Mouse (Mus musculus): ENCODE measurements around the gene Shank1. TPM values are rescaled to one million over a fixed set of nuclear protein-coding genes. Genes with fewer than 3 reads are reported as not detected.

Shank1 gene
- total and polyA plus RNA-seq, 3 experiments = 0.12 to 3.9 TPM; not detected in 1

DNA sequence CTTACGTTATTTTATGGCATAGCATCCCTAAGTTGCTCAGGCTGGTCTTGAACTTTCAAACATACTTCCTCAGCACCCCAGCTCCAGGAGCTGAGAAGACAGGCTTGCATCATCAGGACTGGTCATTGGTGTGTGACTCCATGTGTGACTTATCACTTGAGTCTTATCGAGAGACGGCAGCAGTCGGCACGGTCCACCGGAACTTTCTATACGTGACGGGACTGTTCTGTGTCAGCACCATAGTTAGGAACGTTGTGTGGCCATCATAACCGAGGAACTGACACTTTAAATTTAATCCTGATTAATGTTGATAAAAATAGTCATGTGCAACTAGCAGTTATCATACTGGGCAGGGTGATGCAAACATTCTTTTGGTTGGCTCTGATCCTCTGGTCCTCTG lies 31.1 kb downstream of the Shank1 start:
- H3K27me3 ChIP-seq (ENCODE audit: control insufficient read depth in 1 of 2, insufficient read depth in 2 of 2, low read length in 2 of 2) = no peaks in the 10 kb centered on the region
- peak overlapping the region in 1 of 2 experiments; percentile 42; a peak in 2 of 4 replicates for H3K4me3 ChIP-seq (ENCODE audit: control insufficient read depth in 1 of 2, insufficient read depth in 1 of 2, low read depth in 2 of 2, low read length in 2 of 2)
- peak overlapping the region; percentile 88 for H3K27ac ChIP-seq (ENCODE audit: control insufficient read depth, low read depth, low read length)
- TF ChIP-seq TAL1 (IDR thresholded peaks at IDR 0.05; ENCODE audit: low read length) = peak; percentile 72
- TF ChIP-seq MYC (IDR thresholded peaks at IDR 0.05; ENCODE audit: low read depth, low read length) = no peak
- peak; percentile 90 for TF ChIP-seq ETS1 (IDR thresholded peaks at IDR 0.05; ENCODE audit: low read depth, low read length)
- TF ChIP-seq TCF12 (IDR thresholded peaks at IDR 0.05; ENCODE audit: low read depth, low read length) = peak; percentile 69
- TF ChIP-seq EP300 (IDR thresholded peaks at IDR 0.05; ENCODE audit: low read depth in 1 of 2, low read length in 2 of 2) = peak; percentile 36 to 80; a peak in 2 of 4 replicates
- TF ChIP-seq BHLHE40 (IDR thresholded peaks at IDR 0.05; ENCODE audit: borderline replicate concordance, low read depth, low read length) = peak; percentile 86
- no peak for TF ChIP-seq RAD21 (IDR thresholded peaks at IDR 0.05; ENCODE audit: low read depth, low read length)
- peak; percentile 27 for TF ChIP-seq GATA1 (IDR thresholded peaks at IDR 0.05; ENCODE audit: low read depth, low read length)
- peak; percentile 36; the same call in 1 of the 2 replicates for TF ChIP-seq USF1 (IDR thresholded peaks at IDR 0.05; ENCODE audit: low read depth, low read length)
- TF ChIP-seq CHD2 (IDR thresholded peaks at IDR 0.05; ENCODE audit: low read length) = no peak
- TF ChIP-seq MYB (IDR thresholded peaks at IDR 0.05; ENCODE audit: low read depth, low read length) = peak; percentile 27; the same call in 1 of the 2 replicates
- no peak for TF ChIP-seq SMC3 (IDR thresholded peaks at IDR 0.05; ENCODE audit: low read depth, low read length)
- TF ChIP-seq ZKSCAN1 (IDR thresholded peaks at IDR 0.05; ENCODE audit: low read depth, low read length) = no peak
- TF ChIP-seq USF2 (IDR thresholded peaks at IDR 0.05; ENCODE audit: borderline replicate concordance in 1 of 2, insufficient read depth in 1 of 2, low read depth in 1 of 2, low read length in 2 of 2) = no peak
- TF ChIP-seq SIN3A (IDR thresholded peaks at IDR 0.05; ENCODE audit: low read length) = peak; percentile 69
- H3K79me2 ChIP-seq (ENCODE audit: control insufficient read depth, insufficient read depth, low read length, poor library complexity) = no peaks in the 10 kb centered on the region
- peaks cover 0 to 5% of the 10 kb centered on the region in 2 experiments; a peak in 3 of 4 replicates for H3K36me3 ChIP-seq (ENCODE audit: control insufficient read depth in 1 of 2, insufficient read depth in 2 of 2, low read length in 2 of 2)
- no peaks in the 10 kb centered on the region for H3K9me3 ChIP-seq (replicated peaks; ENCODE audit: insufficient read depth, low read length)
- peak; percentile 71 for DNase-seq (ENCODE audit: low read depth, low spot score)
- H3K9ac ChIP-seq (ENCODE audit: control insufficient read depth, low read depth, low read length, poor library complexity, severe bottlenecking) = peak overlapping the region; percentile 43
- peaks cover 2 to 9% of the 10 kb centered on the region in 2 experiments; a peak in 2 of 4 replicates for H3K4me1 ChIP-seq (ENCODE audit: control insufficient read depth in 1 of 2, insufficient read depth in 2 of 2, low read length in 2 of 2)

DNA sequence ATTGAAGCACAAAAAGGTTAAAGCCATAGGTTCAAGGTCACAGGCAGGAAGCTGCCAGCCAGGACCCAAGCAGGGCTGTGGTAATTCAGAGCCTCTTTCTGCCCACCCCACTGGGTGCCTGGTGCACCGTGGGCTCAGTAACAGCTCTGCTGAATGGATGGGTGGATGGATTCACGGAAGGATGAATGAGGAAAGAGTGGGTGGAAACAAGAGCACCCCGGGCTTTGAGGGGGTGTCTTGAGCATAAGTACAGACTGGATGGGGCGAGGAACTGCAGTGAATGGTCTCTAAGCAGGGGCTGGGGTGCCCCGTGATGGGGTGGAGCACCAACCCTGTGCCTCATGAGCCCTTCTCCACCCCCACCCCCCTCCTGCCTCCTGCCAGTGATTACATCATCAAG lies 31.7 kb downstream of the Shank1 start:
- Histone ChIP-seq H3K4me1 (ENCODE audit: control insufficient read depth in 1 of 2, insufficient read depth in 2 of 2, low read length in 2 of 2) (peaks cover 2 to 9% of the 10 kb centered on the region in 2 experiments; a peak in 2 of 4 replicates), H3K9me3 (replicated peaks; ENCODE audit: insufficient read depth, low read length) (no peaks in the 10 kb centered on the region), H3K27ac (ENCODE audit: control insufficient read depth, low read depth, low read length) (peak overlapping the region; percentile 88), H3K27me3 (ENCODE audit: control insufficient read depth in 1 of 2, insufficient read depth in 2 of 2, low read length in 2 of 2) (no peaks in the 10 kb centered on the region), H3K9ac (ENCODE audit: control insufficient read depth, low read depth, low read length, poor library complexity, severe bottlenecking) (peak overlapping the region; percentile 43), H3K4me3 (ENCODE audit: control insufficient read depth in 1 of 2, insufficient read depth in 1 of 2, low read depth in 2 of 2, low read length in 2 of 2) (peak overlapping the region; percentile 28 to 52; a peak in 3 of 4 replicates), H3K79me2 (ENCODE audit: control insufficient read depth, insufficient read depth, low read length, poor library complexity) (no peaks in the 10 kb centered on the region), H3K36me3 (ENCODE audit: control insufficient read depth in 1 of 2, insufficient read depth in 2 of 2, low read length in 2 of 2) (peaks cover 0 to 5% of the 10 kb centered on the region in 2 experiments; a peak in 3 of 4 replicates)
- DNase-seq (ENCODE audit: low read depth, low spot score) = peak; percentile 33
- no peak for TF ChIP-seq USF2 (IDR thresholded peaks at IDR 0.05; ENCODE audit: borderline replicate concordance in 1 of 2, insufficient read depth in 1 of 2, low read depth in 1 of 2, low read length in 2 of 2)
- TF ChIP-seq USF1 (IDR thresholded peaks at IDR 0.05; ENCODE audit: low read depth, low read length) = no peak
- TF ChIP-seq POLR2AphosphoS2 (IDR thresholded peaks at IDR 0.05; ENCODE audit: low read length) = no peak
- TF ChIP-seq UBTF (IDR thresholded peaks at IDR 0.05; ENCODE audit: borderline replicate concordance, insufficient read depth, low read depth, low read length) = no peak
- TF ChIP-seq NELFE (IDR thresholded peaks at IDR 0.05; ENCODE audit: low read depth, low read length) = no peak
